Mouse (Mus musculus) liver, embryonic 16.5 days (tissue): ENCODE results near the gene Olfr1512. TPM values are rescaled to one million over a fixed set of nuclear protein-coding genes. Genes with fewer than 3 reads are reported as not detected.
"Not testable (repeated sequence)": the region's sequence is repeated elsewhere in the genome, so short reads cannot be mapped to it uniquely, and the experiment has no call there.

Experiments
- ATAC-seq: fragments of 200-750 bp; cut with Nextera tagmentation; 2 replicates; pipeline ENCODE4 v1.8.0; 2017; ENCODE audit warnings: low read depth, mild to moderate bottlenecking, moderate number of reproducible peaks, moderate library complexity
- H3K27ac ChIP-seq: fragments of 300-500 bp; sonication (generic); 2 replicates; pipeline ENCODE4 v1.5.1; 2014; ENCODE audit warnings: mild to moderate bottlenecking, low read length
- H3K27me3 ChIP-seq: fragments of 300-500 bp; sonication (generic); 2 replicates; pipeline ENCODE4 v1.6.1; 2014; ENCODE audit warnings: low read depth, low read length, mixed read lengths; ENCODE audit not compliant: control insufficient read depth, insufficient read depth
- H3K36me3 ChIP-seq: fragments of 300-500 bp; sonication (generic); 2 replicates; pipeline ENCODE4 v1.6.1; 2014; ENCODE audit warnings: mild to moderate bottlenecking; ENCODE audit not compliant: control insufficient read depth, insufficient read depth
- H3K4me1 ChIP-seq: fragments of 300-500 bp; sonication (generic); 2 replicates; pipeline ENCODE4 v1.6.1; 2014; ENCODE audit warnings: low read depth, low read length, mixed read lengths; ENCODE audit not compliant: control insufficient read depth
- H3K4me2 ChIP-seq: fragments of 300-500 bp; sonication (generic); 2 replicates; pipeline ENCODE4 v1.6.1; 2014; ENCODE audit warnings: low read depth, low read length, mixed read lengths
- H3K4me3 ChIP-seq: fragments of 300-500 bp; sonication (generic); 2 replicates; pipeline ENCODE4 v1.5.1; 2014; ENCODE audit warnings: low read depth, mild to moderate bottlenecking, low read length
- H3K9ac ChIP-seq: fragments of 300-500 bp; sonication (generic); 2 replicates; pipeline ENCODE4 v1.6.1; 2014; ENCODE audit warnings: low read depth, low read length
- H3K9me3 ChIP-seq: fragments of 300-500 bp; sonication (generic); replicated peaks from 2 replicates; pipeline ENCODE4 v1.6.1; 2016; ENCODE audit warnings: low read length; ENCODE audit not compliant: control insufficient read depth
- WGBS: fragments of 180-500 bp; shearing (Covaris S2); extraction: QIAGEN DNeasy Blood & Tissue Kit; methylation state at CpG from one replicate; pipeline ENCODE4 v1.1.7; 2014; ENCODE audit not compliant: insufficient replicate concordance; 5-methylcytosine and 5-hydroxymethylcytosine counted together
- polyA plus RNA-seq: library from polyadenylated mRNA; unstranded; fragments of >200 nt; fragmentation: Nextera tagmentation; extraction: Ambion mirVana; gene quantifications from 2 replicates; pipeline ENCODE4 v1.2.1, GENCODE M21; 2015

Gene Olfr1512
- not detected in 2 replicates for polyA plus RNA-seq

DNA sequence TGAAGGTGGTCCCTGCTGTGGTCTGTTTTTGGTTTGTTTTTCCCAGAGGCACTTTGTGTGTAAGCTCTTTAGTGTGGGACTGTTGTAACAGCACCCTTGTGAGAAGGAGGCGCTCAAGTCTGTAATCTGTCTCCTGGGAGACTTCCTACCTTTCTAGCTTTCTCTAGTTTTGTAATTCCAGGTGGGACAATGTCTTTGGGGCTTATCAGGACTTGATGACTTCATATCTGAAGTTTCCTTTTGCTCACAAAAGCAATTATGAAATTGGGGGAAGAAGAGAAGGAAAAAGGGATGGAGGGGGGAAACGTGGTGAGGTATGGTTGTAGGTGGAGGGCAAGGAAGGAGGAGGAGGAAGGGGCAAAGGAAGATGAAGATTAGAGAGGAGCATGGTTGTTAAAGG lies at the start of gene Olfr1512:
Gene Olfr1512 (minus strand): TSS at position 101 of the 400 bp plus-strand sequence.
- Histone ChIP-seq H3K4me3 (no peak within 1 kb of the TSS), H3K27me3 (no peaks in the 10 kb centered on the region), H3K4me2 (no peak within 1 kb of the TSS), H3K9me3 (no peaks in the 10 kb centered on the region), H3K27ac (no peak within 1 kb of the TSS), H3K4me1 (no peaks in the 10 kb centered on the region), H3K36me3 (no peaks in the 10 kb centered on the region), H3K9ac (no peak within 1 kb of the TSS)
- 57% methylated on average over 2 of the region's 2 CpGs for WGBS
- ATAC-seq: no peak

DNA sequence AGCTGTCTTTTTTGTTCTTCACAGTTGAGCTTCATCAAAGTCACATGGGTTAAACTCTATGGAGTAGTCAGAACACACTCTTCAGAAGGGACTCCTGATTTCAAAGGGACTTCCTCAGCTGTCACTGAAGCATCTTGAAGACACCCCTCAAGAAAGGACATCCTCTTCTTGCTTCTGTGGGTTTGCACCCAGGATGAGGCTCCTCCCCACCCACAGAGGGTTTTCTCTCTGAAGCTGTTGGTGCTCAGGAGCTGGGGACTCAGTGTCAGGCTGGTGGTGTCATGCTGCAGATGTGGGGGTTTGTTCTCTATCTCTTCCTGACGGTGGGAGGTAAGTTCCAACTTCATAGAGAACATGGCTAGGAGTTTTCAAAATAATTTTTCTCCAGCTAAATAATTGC lies 48.7 kb upstream of the Olfr1512 start:
- H3K9me3 ChIP-seq: no peaks in the 10 kb centered on the region
- H3K27me3 ChIP-seq: no peaks in the 10 kb centered on the region
- no peak for ATAC-seq
- H3K4me1 ChIP-seq: no peaks in the 10 kb centered on the region
- H3K36me3 ChIP-seq: no peaks in the 10 kb centered on the region
- H3K4me3 ChIP-seq: no peak overlapping the region
- 54% methylated on average over 1 of the region's 1 CpGs for WGBS
- no peak overlapping the region for H3K9ac ChIP-seq
- H3K27ac ChIP-seq: no peak overlapping the region
- no peak overlapping the region for H3K4me2 ChIP-seq

DNA sequence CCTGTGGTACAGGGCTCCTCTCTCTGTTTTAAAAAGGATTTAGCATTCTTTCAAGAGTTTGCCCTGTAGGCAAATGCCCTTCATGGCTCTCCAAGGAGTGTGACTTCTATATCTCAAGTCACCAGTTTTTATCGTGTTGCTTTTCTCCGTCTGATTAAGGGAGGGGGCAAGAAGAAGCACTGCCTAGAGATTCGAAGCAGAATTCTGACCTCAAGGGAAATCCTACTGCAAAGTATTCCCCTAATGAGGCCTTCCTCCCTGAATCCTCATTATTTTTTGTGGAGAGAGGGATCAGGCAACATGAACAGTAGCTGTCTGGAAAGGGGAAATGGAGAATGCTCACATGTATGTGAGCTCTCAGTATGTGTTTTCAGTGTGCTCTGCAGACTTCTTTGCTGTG lies 35.3 kb upstream of the Olfr1512 start, which contains the start of gene Olfr1510:
Gene Olfr1510 (minus strand): TSS at position 101 of the 400 bp plus-strand sequence.
- no peaks in the 10 kb centered on the region for H3K27me3 ChIP-seq
- H3K9ac ChIP-seq: no peak within 1 kb of the TSS
- H3K36me3 ChIP-seq: no peaks in the 10 kb centered on the region
- no peak within 1 kb of the TSS for H3K27ac ChIP-seq
- H3K9me3 ChIP-seq: no peaks in the 10 kb centered on the region
- 62% methylated on average over 3 of the region's 3 CpGs for WGBS
- H3K4me2 ChIP-seq: no peak within 1 kb of the TSS
- H3K4me1 ChIP-seq: no peaks in the 10 kb centered on the region
- H3K4me3 ChIP-seq: no peak within 1 kb of the TSS
- ATAC-seq: no peak

DNA sequence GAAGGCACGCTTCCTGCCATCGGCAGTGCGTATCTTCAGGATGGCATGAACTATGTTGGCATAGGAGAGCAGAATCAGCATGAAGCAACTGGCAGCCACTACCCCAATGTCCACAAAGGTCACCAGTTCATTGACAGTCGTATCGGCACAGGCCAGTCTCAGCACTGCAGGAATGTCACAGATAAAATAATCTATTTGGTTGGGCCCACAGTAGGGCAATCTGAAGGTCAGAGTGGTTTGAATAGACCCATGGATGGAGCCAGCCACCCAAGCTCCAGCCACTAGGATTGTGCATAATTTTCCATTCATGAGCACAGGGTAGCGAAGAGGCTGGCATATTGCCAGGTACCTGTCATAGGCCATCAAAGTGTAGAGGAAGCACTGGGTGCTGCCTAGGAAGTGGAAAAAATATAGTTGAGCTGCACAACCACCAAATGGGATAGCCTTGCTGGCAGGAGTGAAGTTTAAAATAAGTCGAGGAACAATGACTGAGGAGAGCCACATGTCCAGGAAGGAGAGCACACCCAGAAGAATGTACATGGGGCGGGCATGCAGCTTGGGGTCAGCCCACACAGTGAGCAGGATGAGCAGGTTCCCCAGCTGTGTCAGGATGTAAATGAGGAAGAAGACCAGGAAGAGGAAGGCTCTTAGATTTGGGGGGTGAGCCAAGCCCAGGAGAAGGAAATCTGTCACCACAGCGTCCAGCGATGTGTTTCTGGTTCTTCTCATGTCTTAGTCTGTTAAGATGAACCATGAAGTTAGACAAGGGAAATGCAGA lies 31.4 kb upstream of the Olfr1512 start:
- not testable (repeated sequence) for H3K27me3 ChIP-seq, H3K9ac ChIP-seq, H3K36me3 ChIP-seq, H3K27ac ChIP-seq, H3K4me2 ChIP-seq, ATAC-seq, H3K9me3 ChIP-seq, H3K4me1 ChIP-seq, H3K4me3 ChIP-seq
- 53% methylated on average over 6 of the region's 10 CpGs for WGBS

DNA sequence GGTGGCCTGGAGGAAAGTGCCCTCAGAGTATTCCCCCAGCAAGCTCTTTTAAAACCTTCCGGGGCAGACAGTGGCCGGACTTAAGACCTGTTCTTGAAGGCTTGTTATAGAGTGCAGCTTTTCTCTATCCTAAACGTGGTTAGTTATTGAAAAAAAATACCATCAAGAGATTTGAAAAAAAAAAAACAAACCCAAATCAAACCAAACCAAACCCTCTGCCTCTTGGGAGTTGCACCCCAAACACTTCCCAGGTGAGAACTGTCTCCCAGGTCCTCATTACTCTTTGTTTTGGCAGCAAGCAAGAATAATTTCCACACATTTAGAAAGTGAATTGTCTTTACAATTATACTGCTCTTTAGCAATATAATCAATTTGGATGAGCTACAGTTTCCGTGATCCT lies 18.3 kb upstream of the Olfr1512 start, which contains the start of gene Olfr1511:
Gene Olfr1511 (minus strand): TSS at position 101 of the 400 bp plus-strand sequence.
- H3K9me3 ChIP-seq: no peaks in the 10 kb centered on the region
- H3K4me1 ChIP-seq: no peaks in the 10 kb centered on the region
- H3K4me2 ChIP-seq: no peak within 1 kb of the TSS
- H3K36me3 ChIP-seq: no peaks in the 10 kb centered on the region
- H3K4me3 ChIP-seq: no peak within 1 kb of the TSS
- no peaks in the 10 kb centered on the region for H3K27me3 ChIP-seq
- H3K27ac ChIP-seq: no peak within 1 kb of the TSS
- 48% methylated on average over 4 of the region's 4 CpGs for WGBS
- no peak within 1 kb of the TSS for H3K9ac ChIP-seq
- ATAC-seq: no peak

DNA sequence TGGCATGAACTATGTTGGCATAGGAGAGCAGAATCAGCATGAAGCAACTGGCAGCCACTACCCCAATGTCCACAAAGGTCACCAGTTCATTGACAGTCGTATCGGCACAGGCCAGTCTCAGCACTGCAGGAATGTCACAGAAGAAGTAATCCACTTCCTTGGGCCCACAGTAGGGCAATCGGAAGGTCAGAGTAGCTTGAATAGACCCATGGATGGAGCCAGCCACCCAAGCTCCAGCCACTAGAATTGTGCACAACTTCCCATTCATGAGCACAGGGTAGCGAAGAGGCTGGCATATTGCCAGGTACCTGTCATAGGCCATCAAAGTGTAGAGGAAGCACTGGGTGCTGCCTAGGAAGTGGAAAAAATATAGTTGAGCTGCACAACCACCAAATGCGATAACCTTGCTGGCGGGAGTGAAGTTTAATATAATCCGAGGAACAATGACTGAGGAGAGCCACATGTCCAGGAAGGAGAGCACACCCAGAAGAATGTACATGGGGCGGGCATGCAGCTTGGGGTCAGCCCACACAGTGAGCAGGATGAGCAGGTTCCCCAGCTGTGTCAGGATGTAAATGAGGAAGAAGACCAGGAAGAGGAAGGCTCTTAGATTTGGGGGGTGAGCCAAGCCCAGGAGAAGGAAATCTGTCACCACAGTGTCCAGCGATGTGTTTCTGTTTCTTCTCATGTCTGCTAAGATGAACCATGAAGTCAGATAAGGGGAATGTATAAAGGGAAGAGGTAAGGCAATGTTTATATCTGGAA lies 11.3 kb upstream of the Olfr1512 start:
- 54% methylated on average over 8 of the region's 9 CpGs for WGBS

DNA sequence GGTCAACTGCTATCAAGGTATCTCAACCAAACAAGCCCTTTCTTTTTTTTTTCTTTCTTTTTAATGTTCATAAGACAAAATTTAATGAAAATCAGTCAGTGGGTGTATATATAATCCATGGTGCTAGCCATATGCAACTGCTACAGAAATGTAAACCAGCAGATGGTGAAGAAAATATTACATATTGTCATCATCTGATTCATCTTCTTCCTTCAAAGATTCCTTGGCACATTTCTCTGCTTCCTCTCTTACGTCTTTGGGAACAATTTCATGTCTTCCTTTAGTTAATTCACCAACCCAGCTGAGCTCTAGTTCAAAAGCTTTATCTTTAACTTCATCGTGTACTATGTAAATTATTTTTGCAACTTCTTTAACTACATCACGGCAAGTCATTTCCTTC lies 10.2 kb downstream of the Olfr1512 start:
- no peak overlapping the region for H3K4me3 ChIP-seq
- H3K9ac ChIP-seq: no peak overlapping the region
- no peak overlapping the region for H3K27ac ChIP-seq
- H3K4me2 ChIP-seq: no peak overlapping the region
- no peaks in the 10 kb centered on the region for H3K4me1 ChIP-seq
- H3K36me3 ChIP-seq: no peaks in the 10 kb centered on the region
- WGBS: 63% methylated on average over 3 of the region's 3 CpGs
- no peak for ATAC-seq
- H3K9me3 ChIP-seq: no peaks in the 10 kb centered on the region
- no peaks in the 10 kb centered on the region for H3K27me3 ChIP-seq

More for the DNA sequence above, 11.3 kb upstream of the Olfr1512 start:
- not testable (repeated sequence) for H3K4me2 ChIP-seq, H3K9me3 ChIP-seq, H3K27me3 ChIP-seq, H3K9ac ChIP-seq, H3K4me3 ChIP-seq, H3K4me1 ChIP-seq, H3K27ac ChIP-seq, ATAC-seq, H3K36me3 ChIP-seq

DNA sequence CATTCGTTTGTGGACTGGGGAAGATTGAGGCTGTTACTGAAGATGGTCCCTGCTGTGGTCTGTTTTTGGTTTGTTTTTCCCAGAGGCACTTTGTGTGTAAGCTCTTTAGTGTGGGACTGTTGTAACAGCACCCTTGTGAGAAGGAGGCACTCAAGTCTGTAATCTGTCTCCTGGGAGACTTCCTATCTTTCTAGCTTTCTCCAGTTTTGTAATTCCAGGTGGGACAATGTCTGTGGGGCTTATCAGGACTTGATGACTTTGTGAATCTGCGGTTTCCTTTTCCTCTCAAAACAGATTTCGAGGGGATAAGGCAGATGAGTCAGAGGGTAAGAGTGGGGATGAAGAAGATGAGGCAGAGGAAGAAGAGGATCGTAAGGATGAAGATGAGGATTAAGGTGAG lies 22.7 kb downstream of the Olfr1512 start, which contains the start of gene Olfr1513:
Gene Olfr1513 (minus strand): TSS at position 101 of the 400 bp plus-strand sequence.
- no peak for ATAC-seq
- Histone ChIP-seq H3K4me2 (no peak within 1 kb of the TSS), H3K9ac (no peak within 1 kb of the TSS), H3K9me3 (no peaks in the 10 kb centered on the region), H3K4me1 (no peaks in the 10 kb centered on the region), H3K27ac (no peak within 1 kb of the TSS), H3K27me3 (no peaks in the 10 kb centered on the region), H3K36me3 (no peaks in the 10 kb centered on the region), H3K4me3 (no peak within 1 kb of the TSS)
- 41% methylated on average over 4 of the region's 4 CpGs for WGBS

DNA sequence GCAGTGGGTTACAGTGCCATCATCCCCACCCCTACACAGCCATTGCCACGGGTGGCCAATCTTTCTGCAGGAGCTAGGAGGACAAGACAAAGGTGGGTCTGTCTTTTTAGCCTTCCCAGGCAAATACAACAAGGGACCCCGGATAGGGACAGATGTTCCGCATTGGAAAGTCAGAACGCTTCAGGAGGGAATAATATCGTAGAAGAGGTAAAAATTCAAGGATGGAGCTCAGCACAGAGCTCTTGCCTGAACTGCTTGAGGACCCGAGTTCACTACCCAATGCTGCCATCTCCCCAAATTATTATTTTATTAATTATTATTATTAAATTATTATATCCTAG lies 39.5 kb downstream of the Olfr1512 start:
- no peak overlapping the region for H3K9ac ChIP-seq
- 53% methylated on average over 6 of the region's 6 CpGs for WGBS
- ATAC-seq: no peak

More for the DNA sequence above, 39.5 kb downstream of the Olfr1512 start:
- Histone ChIP-seq H3K27me3 (peaks cover 6% of the 10 kb centered on the region), H3K36me3 (no peaks in the 10 kb centered on the region), H3K4me1 (no peaks in the 10 kb centered on the region; the same call in none of the 2 replicates), H3K27ac (no peak overlapping the region), H3K9me3 (no peaks in the 10 kb centered on the region), H3K4me2 (no peak overlapping the region), H3K4me3 (no peak overlapping the region)
